Mouse (Mus musculus): ENCODE measurements around the gene Cwh43. TPM values are rescaled to one million over a fixed set of nuclear protein-coding genes. Genes with fewer than 3 reads are reported as not detected.

Cwh43 gene
- polyA plus RNA-seq (2015; fragmentation: Nextera tagmentation; extraction: Ambion mirVana) = 0.18 and 0.40 TPM in 2 replicates

DNA sequence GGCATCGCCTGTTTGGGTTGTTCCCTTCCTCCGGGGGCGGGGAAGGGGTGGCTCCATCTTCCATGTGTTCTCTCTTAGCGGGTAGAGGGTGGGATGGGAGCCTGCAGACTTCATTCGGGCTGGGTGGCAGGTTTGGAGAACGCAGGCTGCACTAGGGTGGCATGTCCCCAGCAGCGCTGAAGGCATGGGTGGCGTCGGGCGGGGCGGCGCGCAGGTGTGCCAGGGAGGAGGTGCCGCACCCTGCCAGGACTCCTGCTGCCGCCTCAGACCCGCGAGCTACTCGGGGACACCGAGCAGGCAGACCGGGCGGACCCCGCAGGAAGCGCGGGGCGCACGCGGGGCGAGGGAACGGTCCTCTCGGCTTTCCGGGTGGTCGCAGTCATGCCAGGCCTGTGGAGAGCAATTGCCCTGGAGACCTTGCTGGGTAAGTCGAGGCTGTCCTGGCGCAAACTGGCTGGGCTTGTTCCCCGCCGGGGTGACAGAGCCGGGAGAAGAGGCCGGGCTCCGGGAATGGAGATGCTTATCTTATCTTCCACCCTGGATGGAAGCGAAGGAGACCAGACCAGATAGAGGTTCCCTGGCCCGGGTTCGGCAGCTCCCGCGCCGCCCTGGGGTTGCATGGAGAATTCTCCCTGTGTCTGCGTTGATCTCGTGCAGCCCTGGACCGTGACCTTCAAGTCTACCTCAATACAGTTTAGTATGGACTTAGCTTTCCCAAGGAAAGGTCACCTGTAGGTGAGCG is at the start of gene Cwh43:
TSS of gene Cwh43 (plus strand) at position 95 of the 742 bp plus-strand sequence.
- H3K4me2 ChIP-seq (ENCODE audit: low read length) = peak within 1 kb of the TSS; percentile 71
- H3K27me3 ChIP-seq (ENCODE audit: control insufficient read depth, insufficient read depth, low read depth, low read length) = peaks cover 5% of the 10 kb centered on the region; the same call in 1 of the 2 replicates
- peaks cover 4% of the 10 kb centered on the region; the same call in 1 of the 2 replicates for H3K4me1 ChIP-seq (ENCODE audit: control insufficient read depth, insufficient read depth, low read length)
- H3K36me3 ChIP-seq (ENCODE audit: control insufficient read depth, insufficient read depth, low read length) = no peaks in the 10 kb centered on the region
- H3K9me3 ChIP-seq (replicated peaks; ENCODE audit: control insufficient read depth, low read length, poor library complexity, severe bottlenecking) = no peaks in the 10 kb centered on the region
- no peak within 1 kb of the TSS for H3K27ac ChIP-seq (ENCODE audit: low read length)
- H3K4me3 ChIP-seq (ENCODE audit: low read depth, low read length) = peak within 1 kb of the TSS; percentile 40
- 3% methylated on average over 48 of the region's 49 CpGs for WGBS
- no peak for ATAC-seq
- H3K9ac ChIP-seq (ENCODE audit: low read depth, low read length) = peak within 1 kb of the TSS; percentile 52

DNA sequence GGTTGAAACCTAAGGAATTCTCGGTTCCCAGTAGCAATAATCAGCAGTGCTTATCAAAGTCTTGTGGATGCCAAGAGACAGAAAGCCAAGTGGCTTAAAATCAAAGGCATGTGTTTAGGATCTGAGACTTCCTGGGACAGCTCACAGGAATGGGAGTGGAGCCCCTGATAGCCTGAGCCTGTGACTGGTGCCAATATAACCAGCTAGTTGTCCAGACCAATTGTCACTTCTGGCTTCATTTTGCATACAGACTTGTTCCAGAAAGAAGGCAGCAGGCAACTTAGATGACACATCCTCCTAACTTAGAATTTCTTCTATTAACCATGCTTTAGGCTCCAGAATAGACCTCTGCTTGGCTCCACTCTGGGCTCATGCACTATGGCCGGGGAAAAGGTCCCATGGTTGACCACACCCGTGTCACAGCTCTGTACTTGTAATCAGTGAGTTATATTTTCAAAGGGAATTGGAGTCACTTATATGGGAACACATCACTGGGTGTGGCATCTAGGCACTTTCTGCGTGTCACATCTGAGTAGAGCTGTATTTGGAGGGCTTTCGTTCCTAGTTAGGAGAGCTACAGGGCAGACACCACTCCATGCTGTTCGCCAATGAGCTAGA is 46.6 kb upstream of the Cwh43 start:
- Histone ChIP-seq H3K9ac (ENCODE audit: low read depth, low read length) (no peak overlapping the region), H3K4me1 (ENCODE audit: control insufficient read depth, insufficient read depth, low read length) (peaks cover 10% of the 10 kb centered on the region; the same call in 1 of the 2 replicates), H3K27ac (ENCODE audit: low read length) (no peak overlapping the region), H3K4me3 (ENCODE audit: low read depth, low read length) (no peak overlapping the region), H3K4me2 (ENCODE audit: low read length) (peak overlapping the region; percentile 48; the same call in 1 of the 2 replicates), H3K36me3 (ENCODE audit: control insufficient read depth, insufficient read depth, low read length) (no peaks in the 10 kb centered on the region), H3K27me3 (ENCODE audit: control insufficient read depth, insufficient read depth, low read depth, low read length) (no peaks in the 10 kb centered on the region), H3K9me3 (replicated peaks; ENCODE audit: control insufficient read depth, low read length, poor library complexity, severe bottlenecking) (no peaks in the 10 kb centered on the region)
- 87% methylated on average over 6 of the region's 6 CpGs for WGBS
- no peak for ATAC-seq

DNA sequence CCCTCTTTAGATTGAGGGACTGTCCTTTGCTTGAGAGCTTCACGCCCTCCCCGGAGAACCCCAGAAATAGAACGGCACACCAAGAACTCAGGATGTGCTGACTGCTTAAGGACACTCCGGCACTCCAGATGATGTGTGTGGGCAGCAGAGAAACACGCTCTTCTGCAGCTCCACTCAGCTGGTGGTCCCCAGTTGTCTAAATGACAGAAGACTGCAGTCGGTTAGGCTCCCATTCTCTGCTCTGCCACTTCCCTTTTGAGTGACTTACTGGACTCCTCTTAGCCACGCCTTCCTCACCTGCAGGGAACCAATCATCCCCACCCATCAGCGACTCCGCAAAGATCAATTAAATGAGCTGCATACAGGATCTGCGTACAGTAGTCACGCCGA is 46.1 kb upstream of the Cwh43 start:
- Histone ChIP-seq H3K4me3 (ENCODE audit: low read depth, low read length) (no peak overlapping the region), H3K4me2 (ENCODE audit: low read length) (peak overlapping the region; percentile 48), H3K36me3 (ENCODE audit: control insufficient read depth, insufficient read depth, low read length) (no peaks in the 10 kb centered on the region), H3K9ac (ENCODE audit: low read depth, low read length) (no peak overlapping the region), H3K27ac (ENCODE audit: low read length) (no peak overlapping the region), H3K9me3 (replicated peaks; ENCODE audit: control insufficient read depth, low read length, poor library complexity, severe bottlenecking) (no peaks in the 10 kb centered on the region), H3K4me1 (ENCODE audit: control insufficient read depth, insufficient read depth, low read length) (peaks cover 8% of the 10 kb centered on the region; the same call in 1 of the 2 replicates), H3K27me3 (ENCODE audit: control insufficient read depth, insufficient read depth, low read depth, low read length) (no peaks in the 10 kb centered on the region)
- ATAC-seq = no peak
- WGBS = 39% methylated on average over 12 of the region's 12 CpGs

DNA sequence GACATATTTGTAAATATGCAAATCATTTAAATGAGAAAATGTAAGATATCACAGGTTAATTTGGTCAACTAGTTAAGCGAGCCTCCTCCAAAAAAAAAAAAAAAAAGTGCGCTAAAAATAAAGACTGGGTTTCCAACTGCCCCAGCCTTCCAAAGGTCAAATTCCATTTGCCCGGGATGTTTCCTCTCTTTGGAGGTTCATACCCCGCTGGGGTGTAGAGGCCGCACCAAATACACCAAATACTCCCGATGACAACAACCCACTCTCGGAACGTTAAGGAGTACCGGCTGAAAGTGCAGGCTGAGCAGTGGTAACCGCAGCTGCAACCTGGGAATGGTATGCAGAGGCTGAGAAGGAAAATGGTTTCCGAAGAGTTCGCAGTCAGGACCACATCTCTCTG is 45.6 kb upstream of the Cwh43 start:
- no peak for ATAC-seq
- H3K4me1 ChIP-seq (ENCODE audit: control insufficient read depth, insufficient read depth, low read length) = peaks cover 7% of the 10 kb centered on the region; the same call in 1 of the 2 replicates
- no peak overlapping the region for H3K4me3 ChIP-seq (ENCODE audit: low read depth, low read length)
- H3K4me2 ChIP-seq (ENCODE audit: low read length) = peak overlapping the region; percentile 48; the same call in 1 of the 2 replicates
- no peak overlapping the region for H3K27ac ChIP-seq (ENCODE audit: low read length)
- H3K9me3 ChIP-seq (replicated peaks; ENCODE audit: control insufficient read depth, low read length, poor library complexity, severe bottlenecking) = no peaks in the 10 kb centered on the region
- no peaks in the 10 kb centered on the region for H3K36me3 ChIP-seq (ENCODE audit: control insufficient read depth, insufficient read depth, low read length)
- 32% methylated on average over 12 of the region's 12 CpGs for WGBS
- H3K9ac ChIP-seq (ENCODE audit: low read depth, low read length) = no peak overlapping the region
- no peaks in the 10 kb centered on the region for H3K27me3 ChIP-seq (ENCODE audit: control insufficient read depth, insufficient read depth, low read depth, low read length)

DNA sequence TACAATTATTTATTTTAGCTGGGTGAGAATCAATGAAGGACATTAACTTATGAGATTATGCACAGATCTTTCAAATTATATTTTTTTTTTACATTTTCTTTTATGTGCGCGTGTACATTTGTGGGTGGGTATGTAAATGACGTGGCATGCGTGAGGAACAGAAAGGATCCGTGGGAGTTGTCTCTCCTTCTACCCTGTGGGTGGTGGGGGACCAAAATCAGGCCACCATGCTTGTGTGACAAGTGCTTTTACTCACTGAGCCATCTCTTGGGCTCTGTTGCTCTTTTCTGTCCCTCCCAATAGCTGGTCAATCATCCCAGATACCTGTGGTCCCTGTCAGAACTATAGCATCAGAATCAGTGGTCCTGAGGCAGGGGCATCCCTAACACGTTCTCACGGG is 43.5 kb upstream of the Cwh43 start:
- H3K27ac ChIP-seq (ENCODE audit: low read length) = no peak overlapping the region
- H3K4me3 ChIP-seq (ENCODE audit: low read depth, low read length) = no peak overlapping the region
- H3K9me3 ChIP-seq (replicated peaks; ENCODE audit: control insufficient read depth, low read length, poor library complexity, severe bottlenecking) = no peaks in the 10 kb centered on the region
- H3K27me3 ChIP-seq (ENCODE audit: control insufficient read depth, insufficient read depth, low read depth, low read length) = no peaks in the 10 kb centered on the region
- no peak overlapping the region for H3K4me2 ChIP-seq (ENCODE audit: low read length)
- ATAC-seq = no peak
- no peak overlapping the region for H3K9ac ChIP-seq (ENCODE audit: low read depth, low read length)
- WGBS = 85% methylated on average over 7 of the region's 7 CpGs
- H3K36me3 ChIP-seq (ENCODE audit: control insufficient read depth, insufficient read depth, low read length) = no peaks in the 10 kb centered on the region
- peaks cover 7% of the 10 kb centered on the region; the same call in 1 of the 2 replicates for H3K4me1 ChIP-seq (ENCODE audit: control insufficient read depth, insufficient read depth, low read length)

DNA sequence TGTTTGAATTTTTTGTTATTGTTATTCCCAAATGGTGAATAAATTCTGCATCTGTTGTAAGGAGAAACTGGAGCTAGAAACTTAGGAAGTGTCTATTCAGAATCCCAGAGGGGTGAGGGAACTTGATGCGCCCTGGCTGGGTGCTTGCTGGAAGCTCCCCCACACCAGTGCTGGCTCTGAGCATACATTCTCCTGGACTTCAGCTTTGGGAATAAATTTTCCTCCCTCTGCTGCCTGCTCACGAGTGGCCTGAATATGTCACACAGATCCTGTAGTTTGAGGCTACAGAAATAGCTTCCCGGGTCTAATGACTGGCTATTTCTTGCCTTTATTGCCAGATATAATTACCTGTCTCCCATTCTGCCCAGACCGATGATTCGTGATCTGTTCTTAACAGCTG is 43.1 kb upstream of the Cwh43 start:
- Histone ChIP-seq H3K27ac (ENCODE audit: low read length) (no peak overlapping the region), H3K27me3 (ENCODE audit: control insufficient read depth, insufficient read depth, low read depth, low read length) (no peaks in the 10 kb centered on the region), H3K4me3 (ENCODE audit: low read depth, low read length) (no peak overlapping the region), H3K9ac (ENCODE audit: low read depth, low read length) (no peak overlapping the region), H3K9me3 (replicated peaks; ENCODE audit: control insufficient read depth, low read length, poor library complexity, severe bottlenecking) (no peaks in the 10 kb centered on the region), H3K4me1 (ENCODE audit: control insufficient read depth, insufficient read depth, low read length) (peaks cover 7% of the 10 kb centered on the region; the same call in 1 of the 2 replicates), H3K4me2 (ENCODE audit: low read length) (no peak overlapping the region), H3K36me3 (ENCODE audit: control insufficient read depth, insufficient read depth, low read length) (no peaks in the 10 kb centered on the region)
- no peak for ATAC-seq
- WGBS = 74% methylated on average over 5 of the region's 5 CpGs

DNA sequence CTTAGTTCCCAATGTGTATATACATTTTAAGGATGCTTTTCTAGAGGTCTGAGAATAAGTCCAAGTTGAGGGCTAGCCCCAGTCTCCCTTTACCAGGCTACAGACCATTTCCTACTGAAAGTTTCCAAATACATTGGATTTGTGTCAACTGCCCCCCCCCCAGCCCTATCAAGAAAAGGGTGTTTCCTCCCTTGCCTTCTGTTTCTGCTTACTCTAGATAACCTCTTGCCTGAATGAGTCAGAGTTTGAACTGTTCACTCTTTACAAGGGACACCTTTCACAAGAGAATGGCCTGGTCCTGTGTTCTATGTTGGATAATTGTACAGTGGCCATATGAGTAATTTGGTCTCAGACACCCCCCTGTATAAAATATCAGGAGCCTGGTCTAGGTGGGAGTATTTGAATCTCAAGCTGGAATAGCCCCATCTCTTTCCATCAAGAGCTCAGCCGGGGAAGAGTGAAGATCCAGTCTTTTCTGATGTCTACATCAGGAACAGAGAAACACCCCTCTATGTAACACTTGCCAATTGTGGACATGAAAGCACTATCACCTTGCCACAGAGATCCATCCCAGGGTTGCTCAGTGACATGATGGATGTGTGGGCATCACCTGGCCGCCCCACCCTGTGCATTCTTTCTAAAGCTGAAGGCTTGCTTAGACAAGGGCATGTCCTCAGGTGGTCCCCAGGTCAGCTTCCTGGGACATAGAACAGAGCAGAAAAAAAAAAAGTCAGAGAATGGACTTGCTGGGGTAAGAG is 41.6 kb upstream of the Cwh43 start:
- no peak overlapping the region for H3K4me2 ChIP-seq (ENCODE audit: low read length)
- H3K4me3 ChIP-seq (ENCODE audit: low read depth, low read length) = no peak overlapping the region
- H3K4me1 ChIP-seq (ENCODE audit: control insufficient read depth, insufficient read depth, low read length) = peaks cover 7% of the 10 kb centered on the region; the same call in 1 of the 2 replicates
- no peaks in the 10 kb centered on the region for H3K27me3 ChIP-seq (ENCODE audit: control insufficient read depth, insufficient read depth, low read depth, low read length)
- ATAC-seq = no peak
- 92% methylated on average over 2 of the region's 2 CpGs for WGBS
- no peaks in the 10 kb centered on the region for H3K36me3 ChIP-seq (ENCODE audit: control insufficient read depth, insufficient read depth, low read length)
- H3K27ac ChIP-seq (ENCODE audit: low read length) = no peak overlapping the region
- H3K9ac ChIP-seq (ENCODE audit: low read depth, low read length) = no peak overlapping the region
- H3K9me3 ChIP-seq (replicated peaks; ENCODE audit: control insufficient read depth, low read length, poor library complexity, severe bottlenecking) = no peaks in the 10 kb centered on the region

DNA sequence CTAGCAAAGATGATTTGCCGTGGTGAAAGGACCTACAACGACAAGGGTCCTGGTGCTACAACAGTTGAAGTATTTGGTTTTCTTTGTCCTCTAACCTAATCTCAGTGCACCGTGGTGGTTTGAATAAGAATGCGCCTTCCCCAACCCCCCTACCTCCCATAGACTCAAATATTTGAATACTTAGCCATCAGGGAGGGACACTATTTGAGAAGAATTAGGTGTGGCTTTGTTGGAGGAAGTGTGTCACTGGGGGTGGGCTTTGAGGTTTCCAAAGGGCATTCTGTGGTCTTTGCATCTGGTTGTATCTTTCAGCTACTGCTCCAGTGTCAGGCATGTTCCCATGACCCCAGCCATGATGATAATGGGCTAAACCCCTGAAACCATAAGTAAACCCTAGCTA is 38.0 kb upstream of the Cwh43 start:
- Histone ChIP-seq H3K9me3 (replicated peaks; ENCODE audit: control insufficient read depth, low read length, poor library complexity, severe bottlenecking) (no peaks in the 10 kb centered on the region), H3K36me3 (ENCODE audit: control insufficient read depth, insufficient read depth, low read length) (no peaks in the 10 kb centered on the region), H3K4me2 (ENCODE audit: low read length) (no peak overlapping the region), H3K27me3 (ENCODE audit: control insufficient read depth, insufficient read depth, low read depth, low read length) (no peaks in the 10 kb centered on the region), H3K27ac (ENCODE audit: low read length) (no peak overlapping the region), H3K4me1 (ENCODE audit: control insufficient read depth, insufficient read depth, low read length) (no peaks in the 10 kb centered on the region), H3K9ac (ENCODE audit: low read depth, low read length) (no peak overlapping the region), H3K4me3 (ENCODE audit: low read depth, low read length) (no peak overlapping the region)
- 63% methylated on average over 4 of the region's 4 CpGs for WGBS
- ATAC-seq = no peak
